Mouse (Mus musculus) duodenum, adult 2 months (tissue): ENCODE measurements around the gene P2ry12. TPM values are rescaled to one million over a fixed set of nuclear protein-coding genes. Genes with fewer than 3 reads are reported as not detected.

Source experiments
- polyA plus RNA-seq: library from polyadenylated mRNA; depleted of rRNA; stranded (reverse); fragments of >200 nt; gene quantifications from 2 replicates; pipeline ENCODE4 v1.2.3, GENCODE M21; 2012; ENCODE audit warnings: low replicate concordance; rRNA removed

The P2ry12 gene
- 0.95 and 1.1 TPM in 2 replicates for polyA plus RNA-seq

DNA sequence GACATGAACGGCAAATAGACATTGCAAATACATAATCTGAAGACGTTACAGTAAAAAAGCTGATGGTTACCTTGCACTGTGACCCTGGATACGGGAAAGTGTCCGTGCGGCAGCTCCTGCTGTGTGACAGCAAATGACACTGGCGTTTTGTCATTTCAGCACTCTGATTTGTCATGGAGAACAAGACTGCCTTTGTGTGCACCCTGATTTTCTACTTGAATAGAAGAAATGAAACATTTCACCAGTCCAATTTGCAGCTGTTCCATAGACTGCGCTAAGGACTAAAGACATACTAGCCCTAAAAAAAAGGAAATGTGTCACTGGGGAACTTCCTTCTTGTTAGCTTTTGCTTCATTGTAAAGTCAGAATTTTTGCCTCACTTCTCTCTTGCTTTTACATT lies at the start of gene P2ry12:
TSS of gene P2ry12 (minus strand) at position 168 of the 400 bp plus-strand sequence.

DNA sequence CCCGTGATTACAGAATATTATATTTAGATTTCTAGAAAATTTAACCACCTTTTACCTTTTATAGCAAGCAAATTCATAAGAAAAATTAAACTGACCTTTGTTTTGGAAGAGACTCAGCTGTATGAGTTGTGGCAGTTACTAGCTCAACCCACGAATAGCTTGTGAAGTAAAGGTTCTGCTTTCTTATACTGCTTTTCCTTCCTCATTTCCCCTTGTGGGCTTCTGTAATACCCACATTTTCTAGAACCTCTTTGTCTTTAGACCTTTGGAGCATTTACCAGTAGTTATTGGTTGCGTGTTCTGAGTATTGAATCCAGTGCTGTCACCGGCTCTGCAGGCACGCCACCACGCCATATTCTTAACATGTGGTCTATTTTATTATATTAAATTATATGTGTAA lies 51.9 kb downstream of the P2ry12 start, which contains the start of gene P2ry13:
TSS of gene P2ry13 (minus strand) at position 156 of the 400 bp plus-strand sequence.

DNA sequence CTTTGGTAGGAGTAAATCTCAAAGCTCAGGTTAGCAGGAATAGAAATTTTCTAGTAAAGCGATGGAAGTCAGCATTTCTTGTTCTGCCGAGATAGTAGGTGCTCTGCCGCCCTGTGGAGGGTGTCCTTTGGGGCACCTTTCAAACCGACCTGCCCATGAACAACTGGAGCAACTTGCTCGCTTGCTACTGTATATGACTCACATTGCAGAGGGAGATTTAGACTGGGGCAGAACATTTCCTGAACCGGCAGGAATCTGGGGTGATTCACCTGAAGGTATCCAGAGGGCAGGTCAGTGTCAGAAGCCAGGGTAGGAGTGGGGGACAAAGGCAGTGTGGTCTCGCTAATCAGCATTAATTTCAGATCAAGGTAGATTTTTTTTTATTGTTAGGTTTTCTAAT lies 67.7 kb downstream of the P2ry12 start, which contains the start of gene Gpr87:
TSS of gene Gpr87 (minus strand) at position 167 of the 400 bp plus-strand sequence.

Other genes with a start within 250 kb of the P2ry12 start
- 0.18 and 0.43 TPM in 2 replicates for gene Gpr171, start 161.1 kb downstream of the P2ry12 start, polyA plus RNA-seq
- gene P2ry14, start 109.3 kb downstream of the P2ry12 start, polyA plus RNA-seq: 2.6 and 3.4 TPM in 2 replicates
- not detected in 2 replicates for gene Gpr87, start 67.8 kb downstream of the P2ry12 start, polyA plus RNA-seq
- 0.20 and 0.71 TPM in 2 replicates for gene P2ry13, start 52.0 kb downstream of the P2ry12 start, polyA plus RNA-seq
- 0.14 and 0.23 TPM in 2 replicates for gene Igsf10, start 81.5 kb upstream of the P2ry12 start, polyA plus RNA-seq